Mouse (Mus musculus) intestine, embryonic 15.5 days (tissue): ENCODE measurements at regions not wholly inside any gene's neighbourhood (a gene's known extent, or its start where the extent isn't known, plus 50 kb on each side); places are given as distances from the start of the nearest gene placed in this dataset.

ENCODE experiments used
- ATAC-seq: fragments of 200-750 bp; cut with Nextera tagmentation; 2 replicates; pipeline ENCODE4 v1.8.0; 2017; ENCODE audit warnings: moderate TSS enrichment, moderate library complexity
- H3K27ac ChIP-seq: fragments of 300-500 bp; sonication (generic); 2 replicates; pipeline ENCODE4 v1.5.1; 2015; ENCODE audit warnings: mild to moderate bottlenecking, inconsistent platforms
- H3K27me3 ChIP-seq: fragments of 300-500 bp; sonication (generic); replicated peaks from 2 replicates; pipeline ENCODE4 v1.6.1; 2015; ENCODE audit warnings: inconsistent platforms
- H3K36me3 ChIP-seq: fragments of 300-500 bp; sonication (generic); 2 replicates; pipeline ENCODE4 v1.6.1; 2015; ENCODE audit warnings: inconsistent platforms
- H3K4me1 ChIP-seq: fragments of 300-500 bp; sonication (generic); replicated peaks from 2 replicates; pipeline ENCODE4 v1.6.1; 2015; ENCODE audit warnings: inconsistent platforms
- H3K4me2 ChIP-seq: fragments of 300-500 bp; sonication (generic); replicated peaks from 2 replicates; pipeline ENCODE4 v1.6.1; 2015; ENCODE audit warnings: mild to moderate bottlenecking, inconsistent platforms
- H3K4me3 ChIP-seq: fragments of 300-500 bp; sonication (generic); replicated peaks from 2 replicates; pipeline ENCODE4 v1.5.1; 2015; ENCODE audit warnings: inconsistent platforms
- H3K9ac ChIP-seq: fragments of 300-500 bp; sonication (generic); 2 replicates; pipeline ENCODE4 v1.6.1; 2015; ENCODE audit warnings: inconsistent platforms
- H3K9me3 ChIP-seq: fragments of 300-500 bp; sonication (generic); 2 replicates; pipeline ENCODE4 v1.6.1; 2016; ENCODE audit warnings: inconsistent platforms
- WGBS: fragments of 180-500 bp; shearing (Covaris S2); methylation state at CpG from one replicate; pipeline ENCODE4 v1.1.7; 2015; 5-methylcytosine and 5-hydroxymethylcytosine counted together

DNA sequence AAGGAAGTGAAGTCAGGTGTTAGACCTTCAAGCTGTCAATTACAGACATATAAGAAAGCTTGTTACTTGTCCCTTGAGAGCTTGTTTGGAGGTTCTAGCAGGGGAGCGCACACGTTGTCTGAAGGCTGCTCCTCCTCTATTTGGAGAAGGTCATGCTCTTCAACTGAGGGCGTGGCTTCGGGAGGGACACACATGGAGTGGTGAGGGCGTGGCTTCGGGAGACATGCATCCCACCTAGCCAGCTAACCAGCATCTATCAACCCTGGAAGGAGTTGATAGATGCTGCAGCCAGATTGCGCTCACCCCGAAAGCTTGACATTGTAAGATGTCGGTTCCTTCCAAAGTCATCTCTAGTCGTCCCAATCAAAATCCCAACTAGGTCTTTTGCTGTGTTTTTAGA, 94.9 kb upstream of the Mylip start:
- Histone ChIP-seq H3K36me3 (no peaks in the 10 kb centered on the region), H3K27ac (no peak overlapping the region), H3K27me3 (no peaks in the 10 kb centered on the region), H3K4me3 (no peak overlapping the region), H3K4me2 (no peak overlapping the region), H3K9ac (no peak overlapping the region), H3K4me1 (0 out of 2 replicates have a peak, but pooled peaks cover 2% of the 10 kb centered on the region), H3K9me3 (no peaks in the 10 kb centered on the region)
- WGBS, result 86% methylated on average over 10 of the region's 10 CpGs
- no peak for ATAC-seq

GRCm38 (mm10) chr13:45300610-45301009, 88.9 kb upstream of the Mylip start:
- Histone ChIP-seq H3K36me3 (no peaks in the 10 kb centered on the region), H3K9me3 (no peaks in the 10 kb centered on the region), H3K9ac (no peak overlapping the region), H3K4me3 (no peak overlapping the region), H3K4me2 (no peak overlapping the region), H3K4me1 (no peaks in the 10 kb centered on the region), H3K27ac (no peak overlapping the region), H3K27me3 (no peaks in the 10 kb centered on the region)
- no peak for ATAC-seq
- 91% methylated on average over 8 of the region's 8 CpGs for WGBS

DNA sequence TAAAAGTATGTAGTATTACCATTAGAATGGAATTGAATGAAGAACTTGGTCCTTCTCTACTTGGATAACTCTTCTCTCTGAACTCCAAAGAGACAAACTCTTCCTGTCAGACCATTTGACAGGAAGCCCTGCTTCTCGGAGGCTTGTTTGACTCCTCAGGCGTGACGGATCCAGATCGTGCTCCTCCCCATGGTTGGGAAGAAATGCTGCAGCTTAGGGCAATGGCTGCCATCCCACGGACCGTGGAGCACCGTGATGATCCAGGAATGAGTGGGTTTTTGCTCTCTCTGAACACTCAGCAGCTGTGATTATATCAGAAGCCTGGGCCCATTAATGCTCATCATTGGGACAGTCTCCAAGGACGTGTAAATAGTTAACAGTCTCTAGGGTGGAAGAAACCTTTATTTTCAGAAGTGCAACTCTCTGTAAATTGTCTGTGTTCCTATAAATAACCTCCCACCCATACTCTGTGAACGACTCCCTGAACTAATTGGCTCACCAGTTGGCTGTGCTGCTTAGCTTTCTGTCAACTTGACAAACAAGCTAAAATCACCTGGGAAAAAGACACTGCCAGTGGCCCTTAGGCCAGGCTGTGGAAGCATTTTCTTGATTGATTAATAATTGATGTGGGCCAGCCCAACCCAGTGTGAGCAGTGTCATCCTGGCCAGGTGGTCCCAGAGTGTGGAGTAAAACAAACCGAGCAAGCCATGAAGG, 88.2 kb upstream of the Mylip start:
- Histone ChIP-seq H3K4me3 (no peak overlapping the region), H3K27ac (no peak overlapping the region), H3K27me3 (no peaks in the 10 kb centered on the region), H3K36me3 (no peaks in the 10 kb centered on the region), H3K4me2 (no peak overlapping the region), H3K4me1 (no peaks in the 10 kb centered on the region), H3K9ac (no peak overlapping the region), H3K9me3 (no peaks in the 10 kb centered on the region)
- 82% methylated on average over 10 of the region's 10 CpGs for WGBS
- no peak for ATAC-seq

DNA sequence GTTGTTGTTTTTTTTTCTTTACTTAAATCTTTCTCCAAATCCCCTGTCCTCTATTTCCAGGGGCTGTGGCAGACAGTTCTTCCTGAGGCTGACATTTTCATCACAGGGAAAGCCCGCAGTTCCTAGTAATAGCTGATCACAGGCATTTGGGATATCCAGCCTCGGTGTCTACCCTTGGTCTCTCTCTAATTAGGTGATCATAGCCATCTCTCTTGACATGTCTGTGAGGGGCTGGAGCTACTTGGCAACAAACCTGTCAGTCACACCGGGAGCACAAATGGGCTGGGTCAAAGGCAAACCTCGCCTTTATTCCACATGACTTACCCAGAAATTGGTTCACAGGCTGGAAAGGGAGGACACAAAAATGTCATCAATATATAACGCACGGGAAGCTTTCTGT, 86.7 kb upstream of the Mylip start:
- ATAC-seq, result no peak
- Histone ChIP-seq H3K4me2 (no peak overlapping the region), H3K36me3 (no peaks in the 10 kb centered on the region), H3K4me3 (no peak overlapping the region), H3K27ac (no peak overlapping the region), H3K27me3 (no peaks in the 10 kb centered on the region), H3K4me1 (no peaks in the 10 kb centered on the region), H3K9ac (no peak overlapping the region), H3K9me3 (no peaks in the 10 kb centered on the region)
- WGBS, result 76% methylated on average over 6 of the region's 6 CpGs

GRCm38 (mm10) chr13:45306177-45306576, 83.4 kb upstream of the Mylip start:
- Histone ChIP-seq H3K27me3 (no peaks in the 10 kb centered on the region), H3K36me3 (no peaks in the 10 kb centered on the region), H3K9me3 (no peaks in the 10 kb centered on the region), H3K4me2 (no peak overlapping the region), H3K4me3 (no peak overlapping the region), H3K9ac (no peak overlapping the region), H3K4me1 (no peaks in the 10 kb centered on the region), H3K27ac (no peak overlapping the region)
- WGBS, result 71% methylated on average over 5 of the region's 5 CpGs
- no peak for ATAC-seq

DNA sequence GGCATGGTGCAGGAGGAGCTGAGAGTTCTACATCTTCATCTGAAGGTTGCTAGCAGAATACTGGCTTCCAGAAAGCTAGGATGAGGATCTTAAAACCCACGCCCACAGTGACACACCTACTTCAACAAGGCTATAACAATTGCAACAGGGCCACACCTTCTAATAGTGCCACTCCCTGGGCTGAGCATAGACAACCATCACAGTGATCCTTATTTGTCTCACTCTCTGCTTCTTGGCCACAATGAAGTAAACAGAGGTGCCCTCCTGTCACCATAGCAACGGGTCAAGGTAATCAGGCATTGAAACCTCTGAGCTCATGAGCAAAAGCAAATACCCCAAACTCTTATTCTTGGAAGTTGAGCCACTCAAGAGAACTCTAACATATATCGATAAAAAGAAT, 82.3 kb upstream of the Mylip start:
- Histone ChIP-seq H3K9me3 (no peaks in the 10 kb centered on the region), H3K36me3 (no peaks in the 10 kb centered on the region), H3K9ac (no peak overlapping the region), H3K4me3 (no peak overlapping the region), H3K4me2 (no peak overlapping the region), H3K27me3 (no peaks in the 10 kb centered on the region), H3K4me1 (no peaks in the 10 kb centered on the region), H3K27ac (no peak overlapping the region)
- 88% methylated on average over 3 of the region's 3 CpGs for WGBS
- ATAC-seq, result no peak

DNA sequence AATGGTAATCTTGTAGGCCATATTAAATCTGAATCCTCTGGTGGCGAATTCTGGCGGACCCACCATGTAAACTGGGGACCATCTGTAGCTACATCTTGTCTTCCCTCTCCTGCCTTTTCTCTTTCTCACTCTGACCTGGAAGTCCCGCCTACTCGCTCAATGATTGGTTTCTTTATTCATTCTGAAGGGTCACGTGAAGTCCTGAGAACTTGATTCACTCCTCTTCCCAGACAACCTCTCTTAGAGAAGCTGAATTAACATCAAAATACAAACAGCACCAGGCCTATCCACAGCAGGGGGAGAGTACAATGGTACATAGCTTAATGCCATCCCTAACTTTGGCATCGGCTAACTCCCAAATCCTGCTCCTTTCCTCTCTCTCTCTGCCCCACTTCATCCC, 69.9 kb upstream of the Mylip start:
- WGBS, result 86% methylated on average over 6 of the region's 6 CpGs

DNA sequence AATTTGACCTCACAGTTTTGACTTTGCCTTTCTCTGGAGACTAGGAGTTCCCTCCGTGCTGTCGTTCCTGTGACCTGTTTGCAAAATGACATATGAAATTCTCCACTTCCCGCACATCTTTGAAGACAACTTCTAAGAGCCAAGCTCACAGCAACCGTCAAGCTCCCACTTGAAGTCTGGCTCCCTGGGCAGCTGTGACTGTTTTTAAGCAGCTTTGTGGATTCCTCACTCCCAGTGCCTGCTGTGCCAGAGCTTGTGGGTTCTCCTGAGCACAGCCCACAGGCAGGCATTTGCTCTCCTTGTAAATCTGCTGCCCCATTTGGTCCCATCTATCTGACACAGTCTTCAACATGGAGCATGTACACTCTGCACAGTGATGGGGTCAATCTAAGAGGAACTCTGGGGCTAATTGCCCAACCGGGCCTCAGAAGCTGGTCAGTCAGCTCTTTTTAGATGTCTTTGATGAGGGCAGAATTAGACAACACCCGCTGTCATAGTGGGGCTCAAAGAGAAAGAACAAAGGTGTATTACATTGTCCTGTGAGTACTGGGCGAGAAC, 63.7 kb upstream of the Mylip start:
- Histone ChIP-seq H3K9ac (no peak overlapping the region), H3K27me3 (no peaks in the 10 kb centered on the region), H3K27ac (no peak overlapping the region), H3K36me3 (no peaks in the 10 kb centered on the region), H3K4me1 (no peaks in the 10 kb centered on the region), H3K9me3 (no peaks in the 10 kb centered on the region), H3K4me3 (no peak overlapping the region), H3K4me2 (no peak overlapping the region)
- WGBS, result 77% methylated on average over 7 of the region's 7 CpGs
- no peak for ATAC-seq

More for the DNA sequence above, 69.9 kb upstream of the Mylip start:
- Histone ChIP-seq H3K4me2 (no peak overlapping the region), H3K4me3 (no peak overlapping the region), H3K27ac (no peak overlapping the region), H3K27me3 (no peaks in the 10 kb centered on the region), H3K36me3 (no peaks in the 10 kb centered on the region), H3K9ac (no peak overlapping the region), H3K4me1 (0 out of 2 replicates have a peak, but pooled peaks cover 2% of the 10 kb centered on the region), H3K9me3 (no peaks in the 10 kb centered on the region)
- no peak for ATAC-seq

- no peaks in the 10 kb centered on the region for H3K4me1 ChIP-seq
- no peak overlapping the region for H3K27ac ChIP-seq
- no peaks in the 10 kb centered on the region for H3K36me3 ChIP-seq
- no peaks in the 10 kb centered on the region for H3K9me3 ChIP-seq
- ATAC-seq, result no peak
- H3K27me3 ChIP-seq, result no peaks in the 10 kb centered on the region
- no peak overlapping the region for H3K4me3 ChIP-seq
- H3K4me2 ChIP-seq, result no peak overlapping the region
- WGBS, result 92% methylated on average over 6 of the region's 6 CpGs
- H3K9ac ChIP-seq, result no peak overlapping the region
These were observed 62.8 kb upstream of the Mylip start for GRCm38 (mm10) chr13:45326751-45327150.

GRCm38 (mm10) chr13:45330561-45330960, 59.0 kb upstream of the Mylip start:
- H3K4me3 ChIP-seq, result no peak overlapping the region
- no peak overlapping the region for H3K27ac ChIP-seq
- no peak overlapping the region for H3K9ac ChIP-seq
- H3K4me2 ChIP-seq, result no peak overlapping the region
- no peaks in the 10 kb centered on the region for H3K9me3 ChIP-seq
- no peaks in the 10 kb centered on the region for H3K27me3 ChIP-seq
- WGBS, result 70% methylated on average over 8 of the region's 8 CpGs
- no peaks in the 10 kb centered on the region for H3K4me1 ChIP-seq
- no peaks in the 10 kb centered on the region for H3K36me3 ChIP-seq
- ATAC-seq, result no peak

GRCm38 (mm10) chr13:45332031-45332430, 57.5 kb upstream of the Mylip start:
- Histone ChIP-seq H3K9ac (no peak overlapping the region), H3K27ac (no peak overlapping the region), H3K27me3 (no peaks in the 10 kb centered on the region), H3K36me3 (no peaks in the 10 kb centered on the region), H3K4me2 (no peak overlapping the region), H3K4me1 (no peaks in the 10 kb centered on the region), H3K4me3 (no peak overlapping the region), H3K9me3 (no peaks in the 10 kb centered on the region)
- 63% methylated on average over 3 of the region's 3 CpGs for WGBS
- ATAC-seq, result no peak

- Histone ChIP-seq H3K36me3 (no peaks in the 10 kb centered on the region), H3K4me2 (no peak overlapping the region), H3K9ac (no peak overlapping the region), H3K4me1 (no peaks in the 10 kb centered on the region), H3K9me3 (no peaks in the 10 kb centered on the region), H3K27me3 (no peaks in the 10 kb centered on the region), H3K27ac (no peak overlapping the region), H3K4me3 (no peak overlapping the region)
- ATAC-seq, result no peak
- WGBS, result 76% methylated on average over 5 of the region's 5 CpGs
These were observed 55.9 kb upstream of the Mylip start for GRCm38 (mm10) chr13:45333634-45334033.
